Mouse (Mus musculus) midbrain, embryonic 15.5 days (tissue): ENCODE results near the gene Rassf8. TPM values are rescaled to one million over a fixed set of nuclear protein-coding genes. Genes with fewer than 3 reads are reported as not detected.

Experiments
- ATAC-seq: fragments of 200-750 bp; cut with Nextera tagmentation; replicated peaks from 2 replicates; pipeline ENCODE4 v1.8.0; 2017; ENCODE audit warnings: moderate TSS enrichment
- H3K27ac ChIP-seq: fragments of 300-500 bp; sonication (generic); 2 replicates; pipeline ENCODE4 v1.5.1; 2015; ENCODE audit warnings: mild to moderate bottlenecking, inconsistent platforms
- H3K27me3 ChIP-seq: fragments of 300-500 bp; sonication (generic); replicated peaks from 2 replicates; pipeline ENCODE4 v1.6.1; 2015; ENCODE audit warnings: inconsistent platforms
- H3K36me3 ChIP-seq: fragments of 300-500 bp; sonication (generic); replicated peaks from 2 replicates; pipeline ENCODE4 v1.6.1; 2015; ENCODE audit warnings: inconsistent platforms
- H3K4me1 ChIP-seq: fragments of 300-500 bp; sonication (generic); 2 replicates; pipeline ENCODE4 v1.6.1; 2015; ENCODE audit warnings: inconsistent platforms
- H3K4me2 ChIP-seq: fragments of 300-500 bp; sonication (generic); 2 replicates; pipeline ENCODE4 v1.6.1; 2015; ENCODE audit warnings: inconsistent platforms, mild to moderate bottlenecking, moderate library complexity
- H3K4me3 ChIP-seq: fragments of 300-500 bp; sonication (generic); 2 replicates; pipeline ENCODE4 v1.5.1; 2015; ENCODE audit warnings: mild to moderate bottlenecking, inconsistent platforms
- H3K9ac ChIP-seq: fragments of 300-500 bp; sonication (generic); 2 replicates; pipeline ENCODE4 v1.6.1; 2015; ENCODE audit warnings: mild to moderate bottlenecking, inconsistent platforms
- H3K9me3 ChIP-seq: fragments of 300-500 bp; sonication (generic); 2 replicates; pipeline ENCODE4 v1.6.1; 2016; ENCODE audit warnings: inconsistent platforms
- WGBS: fragments of 180-500 bp; shearing (Covaris S2); methylation state at CpG from one replicate; pipeline ENCODE4 v1.1.7; 2015; ENCODE audit warnings: mixed read lengths; 5-methylcytosine and 5-hydroxymethylcytosine counted together
- polyA plus RNA-seq: library from polyadenylated mRNA; unstranded; fragments of >200 nt; fragmentation: Nextera tagmentation; extraction: Ambion mirVana; gene quantifications from 2 replicates; pipeline ENCODE4 v1.2.1, GENCODE M21; 2015

Gene Rassf8
- polyA plus RNA-seq, 1 experiment from 2014 or later: 4.6 TPM

GRCm38 (mm10) chr6:145862321-145862720, 115.8 kb downstream of the Rassf8 start:
- WGBS: 22% methylated on average over 4 of the region's 4 CpGs
- Histone ChIP-seq H3K27ac (no peak overlapping the region), H3K27me3 (peaks cover 21% of the 10 kb centered on the region; the same call in 1 of the 2 replicates), H3K9me3 (no peaks in the 10 kb centered on the region), H3K4me3 (peak overlapping the region; percentile 58), H3K9ac (peak overlapping the region; percentile 71), H3K36me3 (no peaks in the 10 kb centered on the region), H3K4me1 (peaks cover 46% of the 10 kb centered on the region), H3K4me2 (peak overlapping the region; percentile 99)
- no peak for ATAC-seq

- under 1% methylated on average over 35 of the region's 35 CpGs for WGBS
- Histone ChIP-seq H3K36me3 (no peaks in the 10 kb centered on the region), H3K9ac (peak overlapping the region; percentile 71), H3K9me3 (no peaks in the 10 kb centered on the region), H3K27ac (peak overlapping the region; percentile 65), H3K4me3 (peak overlapping the region; percentile 58), H3K4me1 (peaks cover 46% of the 10 kb centered on the region), H3K4me2 (peak overlapping the region; percentile 99), H3K27me3 (peaks cover 21% of the 10 kb centered on the region; the same call in 1 of the 2 replicates)
- ATAC-seq: no peak
Measured at GRCm38 (mm10) chr6:145862739-145863064, 116.2 kb downstream of the Rassf8 start.

GRCm38 (mm10) chr6:145863065-145863971, 116.8 kb downstream of the Rassf8 start:
- peak overlapping the region; percentile 58 for H3K4me3 ChIP-seq
- peak; percentile 76 for ATAC-seq
- WGBS: under 1% methylated on average over 86 of the region's 105 CpGs
- H3K9me3 ChIP-seq: no peaks in the 10 kb centered on the region
- H3K27ac ChIP-seq: peak overlapping the region; percentile 65
- peak overlapping the region; percentile 99 for H3K4me2 ChIP-seq
- H3K36me3 ChIP-seq: no peaks in the 10 kb centered on the region
- H3K27me3 ChIP-seq: peaks cover 24% of the 10 kb centered on the region; the same call in 1 of the 2 replicates
- peaks cover 46% of the 10 kb centered on the region for H3K4me1 ChIP-seq
- peak overlapping the region; percentile 71 for H3K9ac ChIP-seq

- 2% methylated on average over 8 of the region's 8 CpGs for WGBS
- Histone ChIP-seq H3K4me3 (peak overlapping the region; percentile 58), H3K27me3 (peaks cover 27% of the 10 kb centered on the region), H3K27ac (0 out of 2 replicates have a peak overlapping the region, but pooled peaks have one; percentile 55), H3K9me3 (no peaks in the 10 kb centered on the region), H3K4me1 (peaks cover 46% of the 10 kb centered on the region), H3K36me3 (no peaks in the 10 kb centered on the region), H3K4me2 (peak overlapping the region; percentile 99), H3K9ac (peak overlapping the region; percentile 71; the same call in 1 of the 2 replicates)
- no peak for ATAC-seq
Measured at GRCm38 (mm10) chr6:145864171-145864570, 117.6 kb downstream of the Rassf8 start.

- peak; percentile 34 for ATAC-seq
- 1% methylated on average over 50 of the region's 57 CpGs for WGBS
- peak within 1 kb of the TSS; percentile 58 for H3K4me3 ChIP-seq
- H3K36me3 ChIP-seq: no peaks in the 10 kb centered on the region
- peak within 1 kb of the TSS; percentile 70 for H3K27ac ChIP-seq
- peak within 1 kb of the TSS; percentile 71 for H3K9ac ChIP-seq
- H3K27me3 ChIP-seq: peaks cover 25% of the 10 kb centered on the region
- peaks cover 46% of the 10 kb centered on the region for H3K4me1 ChIP-seq
- no peaks in the 10 kb centered on the region for H3K9me3 ChIP-seq
- peak within 1 kb of the TSS; percentile 99 for H3K4me2 ChIP-seq
Measured at GRCm38 (mm10) chr6:145865289-145865885, 118.8 kb downstream of the Rassf8 start, which contains the start of gene Bhlhe41. Gene Bhlhe41, minus strand, starts transcription at chr6:145865558.

GRCm38 (mm10) chr6:145865886-145866851, 119.6 kb downstream of the Rassf8 start:
- H3K36me3 ChIP-seq: no peaks in the 10 kb centered on the region
- H3K9ac ChIP-seq: peak overlapping the region; percentile 63
- WGBS: under 1% methylated on average over 69 of the region's 69 CpGs
- H3K4me2 ChIP-seq: peak overlapping the region; percentile 99
- H3K4me3 ChIP-seq: peak overlapping the region; percentile 58
- peak overlapping the region; percentile 70 for H3K27ac ChIP-seq
- peaks cover 21% of the 10 kb centered on the region for H3K27me3 ChIP-seq
- H3K4me1 ChIP-seq: peaks cover 46% of the 10 kb centered on the region
- peak; percentile 59 for ATAC-seq
- H3K9me3 ChIP-seq: no peaks in the 10 kb centered on the region

GRCm38 (mm10) chr6:145867111-145867510, 120.6 kb downstream of the Rassf8 start:
- Histone ChIP-seq H3K27ac (0 out of 2 replicates have a peak overlapping the region, but pooled peaks have one; percentile 70), H3K9ac (no peak overlapping the region), H3K27me3 (peaks cover 19% of the 10 kb centered on the region), H3K4me1 (peaks cover 40% of the 10 kb centered on the region), H3K9me3 (no peaks in the 10 kb centered on the region), H3K4me3 (peak overlapping the region; percentile 58; the same call in 1 of the 2 replicates), H3K36me3 (no peaks in the 10 kb centered on the region), H3K4me2 (peak overlapping the region; percentile 99)
- no peak for ATAC-seq
- WGBS: 57% methylated on average over 3 of the region's 3 CpGs

Other genes starting within 250 kb of the Rassf8 start
- 1.7 and 1.8 TPM in 2 replicates for gene Lmntd1, start 132.4 kb upstream of the Rassf8 start, polyA plus RNA-seq
- not detected in 2 replicates for gene Tuba3b, start 131.0 kb upstream of the Rassf8 start, polyA plus RNA-seq
- gene Bhlhe41, start 118.8 kb downstream of the Rassf8 start, polyA plus RNA-seq: 6.5 and 8.2 TPM in 2 replicates
- 4.3 and 4.5 TPM in 2 replicates for gene Sspn, start 184.9 kb downstream of the Rassf8 start, polyA plus RNA-seq